Mouse (Mus musculus) liver, adult 2 months (tissue): Measurements from ENCODE around the gene Dusp13.

Experiments used
- CTCF ChIP-seq: fragments of 200-500 bp; IDR thresholded peaks from 2 replicates; pipeline ENCODE4 v1.5.1; 2011; ENCODE audit warnings: low read depth, low read length, control low read depth
- POLR2A ChIP-seq: fragments of 200-500 bp; IDR thresholded peaks from 2 replicates; pipeline ENCODE4 v1.6.1; 2011; ENCODE audit warnings: low read length, control low read depth; ENCODE audit not compliant: insufficient read depth; ENCODE audit errors: extremely low read depth

DNA sequence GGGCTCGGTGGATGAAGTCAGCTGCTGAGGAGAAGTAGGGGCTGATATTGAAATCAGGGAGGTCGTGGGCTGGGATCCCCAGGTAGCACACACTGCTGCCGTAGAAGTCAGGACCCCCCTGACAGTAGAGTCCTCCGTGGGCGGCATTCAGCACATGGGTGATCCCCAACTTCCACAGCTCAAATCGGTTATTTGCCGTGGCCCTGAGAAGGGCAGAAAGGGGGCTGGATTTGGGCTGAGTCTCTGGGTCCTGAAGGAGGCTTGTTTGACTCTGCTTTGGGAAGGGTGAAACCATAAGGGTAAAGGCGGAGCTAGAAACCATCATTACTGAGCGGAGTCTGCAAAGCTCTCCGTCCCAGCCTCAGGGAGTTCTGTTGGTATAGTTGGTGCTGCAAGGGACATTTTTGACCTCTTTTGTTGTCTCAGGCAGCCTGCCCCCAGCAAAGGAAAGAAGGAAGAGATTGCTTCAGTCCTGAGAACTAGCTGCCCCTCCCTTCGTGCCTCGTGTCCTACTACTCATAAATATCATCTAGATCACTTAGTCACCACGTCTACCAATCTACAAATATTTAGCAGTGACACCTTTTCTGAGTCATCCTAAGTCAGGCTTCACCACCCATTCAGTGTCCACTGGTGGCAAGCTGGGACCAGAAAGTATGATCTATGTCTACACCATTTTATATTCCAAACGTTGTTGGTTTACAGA is 3.4 kb downstream of the Dusp13 start:
- TF ChIP-seq CTCF: no peak
- no peak for TF ChIP-seq POLR2A
